Mouse (Mus musculus) cortical plate, adult 2 months (tissue): Measurements from ENCODE around the gene Nipal3.

ENCODE experiments used
- CTCF ChIP-seq: fragments of 200-500 bp; IDR thresholded peaks from 2 replicates; pipeline ENCODE4 v1.5.1; 2011; ENCODE audit warnings: mild to moderate bottlenecking, control low read depth, low read length; ENCODE audit not compliant: insufficient read depth; ENCODE audit errors: extremely low read depth
- POLR2A ChIP-seq: fragments of 200-500 bp; IDR thresholded peaks from 2 replicates; pipeline ENCODE4 v1.6.1; 2011; ENCODE audit warnings: mild to moderate bottlenecking, low read length, control low read depth; ENCODE audit not compliant: insufficient read depth; ENCODE audit errors: extremely low read depth

DNA sequence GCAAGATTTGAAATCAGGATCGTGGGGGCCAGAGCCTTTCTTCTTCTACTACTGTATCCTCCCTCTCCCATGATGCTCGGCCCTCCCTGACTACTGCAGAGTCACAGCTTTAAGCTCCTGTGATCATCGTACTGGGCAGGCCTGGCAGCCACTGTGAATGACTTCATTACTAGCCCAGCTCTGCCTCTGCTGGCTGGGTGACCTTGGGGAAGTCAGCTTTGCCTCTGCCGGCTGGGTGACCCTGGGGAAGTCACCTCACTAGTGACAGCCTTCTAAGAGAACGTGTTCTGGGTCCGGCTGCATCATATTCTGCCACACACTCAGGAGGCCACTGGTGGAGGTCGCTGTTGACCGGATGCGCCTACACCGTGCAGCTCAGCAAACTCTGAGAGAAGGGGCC is 17.0 kb downstream of the Nipal3 start:
- TF ChIP-seq CTCF: no peak
- no peak for TF ChIP-seq POLR2A
